Mouse (Mus musculus) ZHBTc4 (cell line): ENCODE data around the gene Bcr.
A peak's percentile ranks its signal among the peaks of the same experiment; 100 is the strongest.

Source experiments
- DNase-seq: peaks from one replicate; pipeline ENCODE4 v3.0.0-alpha.2; 2011; ENCODE audit warnings: low read depth, low spot score

Gene Bcr

GRCm38 (mm10) chr10:75129283-75129710, 68.9 kb downstream of the Bcr start:
- DNase-seq, result no peak

DNA sequence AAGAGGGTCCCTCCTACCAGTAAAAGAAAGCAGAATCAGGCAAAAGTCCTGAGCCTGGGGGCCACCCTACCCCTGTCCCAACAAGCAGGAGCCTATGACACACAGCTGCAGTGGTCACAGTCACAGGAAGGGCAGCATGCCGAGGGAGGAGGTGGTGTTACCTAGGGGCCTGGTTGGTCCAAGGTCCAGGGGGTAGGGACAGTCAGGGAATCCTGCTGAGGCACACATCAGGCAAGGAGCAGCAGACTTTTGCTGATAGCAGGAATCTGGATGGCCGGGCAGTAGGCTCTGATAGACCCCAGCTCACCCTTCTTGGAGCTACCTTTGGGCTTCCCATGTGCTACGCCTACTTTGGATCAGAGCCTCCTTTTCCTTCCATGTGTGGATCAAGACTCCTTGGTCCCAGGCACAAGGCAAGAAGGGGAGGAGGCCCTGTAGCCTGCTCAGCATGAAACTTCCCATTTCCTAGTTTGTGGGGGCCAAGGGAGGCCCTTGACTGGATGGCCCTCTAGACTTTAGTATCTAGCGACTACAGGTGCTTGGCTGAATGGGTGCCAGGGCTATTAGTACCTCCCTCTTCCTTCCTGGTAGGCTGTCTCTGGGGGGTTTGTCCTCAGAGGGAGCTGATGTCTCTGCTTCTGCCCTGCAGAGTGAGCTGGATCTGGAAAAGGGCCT, 70.1 kb downstream of the Bcr start:
- no peak for DNase-seq

- DNase-seq, result no peak
Observed at GRCm38 (mm10) chr10:75131625-75132024, 71.2 kb downstream of the Bcr start.

DNA sequence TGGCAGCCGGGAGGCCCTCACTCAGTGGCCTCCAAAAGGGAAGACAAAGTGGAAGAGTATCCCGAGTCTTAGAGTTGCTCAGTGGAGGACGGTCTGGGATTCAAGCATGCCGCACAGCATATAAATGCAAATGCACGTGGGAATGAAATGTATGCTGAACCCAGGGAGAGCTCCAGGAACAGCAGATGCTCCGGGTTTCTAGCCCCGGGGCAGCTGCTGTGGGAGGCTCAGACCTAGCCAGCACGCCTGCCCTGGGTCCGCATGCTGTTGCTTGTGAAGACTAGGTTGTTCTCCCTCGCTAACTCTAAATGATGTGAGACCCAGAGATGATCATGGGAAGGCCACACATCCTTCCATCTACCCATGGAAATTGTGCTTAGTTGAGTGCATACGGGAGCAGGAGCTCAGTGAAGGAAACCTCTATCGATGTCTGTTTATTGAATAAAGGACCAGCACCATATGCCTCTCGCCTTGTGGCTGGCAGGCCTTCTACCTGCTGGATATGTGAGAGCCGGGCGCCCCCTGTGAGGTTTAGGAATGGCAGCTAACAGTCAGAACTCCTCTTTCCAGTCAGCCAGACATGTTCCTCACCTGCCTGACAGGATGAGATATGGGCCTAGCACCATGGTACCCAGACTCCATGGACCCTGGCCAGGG, 74.6 kb downstream of the Bcr start:
- no peak for DNase-seq

GRCm38 (mm10) chr10:75135518-75136162, 75.2 kb downstream of the Bcr start:
- no peak for DNase-seq

DNA sequence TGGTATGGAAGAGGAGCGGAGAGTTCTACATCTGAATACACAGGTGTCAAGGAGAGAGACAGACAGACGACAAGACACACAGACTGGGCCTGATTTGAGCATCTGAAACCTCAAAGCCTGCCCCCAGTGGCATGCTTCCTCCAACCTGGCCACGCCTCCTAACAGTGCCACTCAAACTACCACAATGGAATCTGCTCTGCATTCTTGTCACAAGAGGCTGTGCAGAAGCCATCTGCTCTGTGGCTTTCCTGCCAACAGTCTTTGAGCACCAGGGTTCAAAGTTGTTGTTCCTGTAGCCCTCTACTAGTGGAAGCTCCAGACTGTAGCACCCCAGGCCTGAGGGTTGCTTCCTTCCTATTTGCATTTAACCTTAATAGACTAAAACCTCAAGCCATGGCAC, 76.8 kb downstream of the Bcr start:
- DNase-seq, result no peak

- DNase-seq, result peak; percentile 18
Observed at GRCm38 (mm10) chr10:75145221-75145620, 84.8 kb downstream of the Bcr start.

DNA sequence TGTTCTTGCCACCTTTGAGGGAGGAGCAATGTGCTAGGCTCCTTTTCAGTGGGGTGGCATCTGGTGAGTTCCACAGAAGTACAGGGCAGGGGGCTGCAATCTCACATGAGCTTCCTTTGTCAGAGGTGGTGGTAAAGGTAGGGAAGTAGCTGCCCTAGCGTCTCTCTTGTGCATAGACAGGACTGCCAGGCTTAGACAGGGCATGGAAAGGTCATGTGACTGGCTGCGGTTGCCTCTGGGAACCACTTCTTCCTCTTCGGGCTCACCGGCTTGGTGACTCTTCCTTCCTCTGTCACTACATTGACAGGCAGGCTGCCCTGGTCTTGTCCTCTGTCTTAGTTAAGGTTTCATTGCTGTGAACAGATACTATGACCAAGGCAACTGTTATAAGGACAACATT, 85.6 kb downstream of the Bcr start:
- DNase-seq, result no peak

DNA sequence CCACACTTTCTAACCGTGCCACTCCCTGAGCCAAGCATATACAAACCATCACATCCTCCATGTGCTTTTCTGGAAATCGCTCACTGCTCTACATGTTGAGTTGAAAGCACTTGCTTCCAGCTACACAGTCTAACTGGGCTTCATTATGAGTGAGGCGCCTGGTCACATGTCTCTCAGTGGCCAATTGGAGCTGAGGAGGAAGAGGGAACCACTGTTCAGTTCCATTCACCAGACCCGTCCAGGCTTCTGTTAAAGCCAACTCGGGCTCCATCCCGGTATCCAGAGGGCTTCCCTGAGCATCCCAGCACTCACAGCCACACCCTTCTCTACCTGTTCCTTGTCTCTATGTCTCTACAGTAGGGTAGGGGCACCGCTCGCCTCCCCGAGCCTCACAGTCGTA, 86.2 kb downstream of the Bcr start:
- no peak for DNase-seq

DNA sequence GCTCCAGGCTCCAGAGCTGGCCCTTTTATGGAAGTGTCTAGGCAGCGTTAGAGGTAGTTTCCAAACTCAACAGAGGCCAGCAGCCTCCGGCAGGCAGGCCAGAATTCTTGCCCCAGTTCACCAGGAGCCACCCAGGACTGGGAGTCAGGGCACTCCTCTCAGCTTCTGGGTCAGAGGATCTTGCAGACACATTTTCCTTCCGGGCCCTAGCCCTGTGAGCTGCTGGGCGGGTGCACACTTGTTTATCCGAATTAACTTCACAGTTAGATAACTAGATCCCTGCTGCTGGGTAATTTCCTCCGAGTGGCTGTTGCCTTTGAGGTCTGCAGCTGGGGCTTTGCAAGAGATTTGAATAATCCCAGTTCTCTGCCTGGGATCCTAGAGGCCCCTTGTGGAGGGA, 87.9 kb downstream of the Bcr start:
- DNase-seq, result no peak

GRCm38 (mm10) chr10:75150361-75150760, 90.0 kb downstream of the Bcr start:
- no peak for DNase-seq

DNA sequence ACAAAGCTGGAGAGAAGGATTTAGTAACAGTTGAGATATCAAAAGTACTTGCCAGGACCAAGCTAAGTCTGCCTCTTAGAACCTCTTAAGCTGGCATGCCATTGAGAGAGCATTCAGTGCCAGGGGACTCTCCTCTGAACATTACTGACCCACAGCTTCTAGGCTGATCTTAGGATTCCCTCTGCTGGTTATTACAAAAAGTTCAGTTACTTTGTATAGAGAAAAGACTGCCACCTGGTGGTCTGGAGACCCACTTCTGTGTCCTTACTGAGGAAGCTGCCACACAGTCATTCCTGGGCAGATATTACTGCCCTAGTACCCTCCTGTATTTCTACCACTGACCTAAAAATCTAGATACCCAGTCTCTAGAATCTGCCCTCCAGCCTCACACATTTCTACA, 90.9 kb downstream of the Bcr start:
- peak; percentile 77 for DNase-seq

DNA sequence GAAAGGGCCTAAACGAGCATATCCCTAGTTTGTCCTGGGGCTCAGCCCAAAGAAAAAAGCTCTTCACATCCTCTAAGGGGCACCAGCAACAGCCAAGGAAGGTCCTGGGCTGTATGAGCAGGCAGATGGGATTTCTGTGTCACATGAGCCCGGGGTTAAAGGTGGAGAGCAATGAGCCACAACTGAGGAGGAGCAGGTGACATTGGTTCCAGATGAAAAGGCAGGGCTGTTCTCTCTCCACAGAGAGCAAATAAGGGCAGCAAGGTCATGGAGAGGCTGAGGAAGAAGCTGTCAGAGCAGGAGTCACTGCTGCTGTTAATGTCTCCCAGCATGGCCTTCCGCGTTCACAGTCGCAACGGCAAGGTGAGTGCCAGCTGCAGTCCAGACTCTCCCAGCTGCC, 96.4 kb downstream of the Bcr start:
- DNase-seq, result no peak

- DNase-seq, result no peak
Observed at GRCm38 (mm10) chr10:75157713-75158112, 97.3 kb downstream of the Bcr start.

DNA sequence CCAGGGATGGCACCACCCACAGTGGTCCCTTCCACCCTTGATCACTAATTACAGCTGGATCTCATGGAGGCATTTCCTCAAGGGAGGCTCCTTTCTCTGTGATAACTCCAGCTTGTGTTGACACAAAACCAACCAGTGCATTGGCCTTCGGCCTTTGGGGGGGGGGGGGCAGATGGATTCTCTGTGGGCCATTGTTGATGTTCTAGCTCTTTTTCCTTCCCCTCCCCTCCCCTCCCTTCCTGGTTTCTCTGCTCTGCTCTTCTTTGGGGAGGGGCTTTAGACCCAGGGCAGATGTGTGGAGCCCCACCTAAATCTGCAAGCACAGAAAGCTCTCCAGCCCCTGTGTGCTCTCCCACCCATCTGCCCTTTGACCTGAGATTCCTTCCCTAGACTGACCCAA, 98.0 kb downstream of the Bcr start:
- DNase-seq, result no peak

DNA sequence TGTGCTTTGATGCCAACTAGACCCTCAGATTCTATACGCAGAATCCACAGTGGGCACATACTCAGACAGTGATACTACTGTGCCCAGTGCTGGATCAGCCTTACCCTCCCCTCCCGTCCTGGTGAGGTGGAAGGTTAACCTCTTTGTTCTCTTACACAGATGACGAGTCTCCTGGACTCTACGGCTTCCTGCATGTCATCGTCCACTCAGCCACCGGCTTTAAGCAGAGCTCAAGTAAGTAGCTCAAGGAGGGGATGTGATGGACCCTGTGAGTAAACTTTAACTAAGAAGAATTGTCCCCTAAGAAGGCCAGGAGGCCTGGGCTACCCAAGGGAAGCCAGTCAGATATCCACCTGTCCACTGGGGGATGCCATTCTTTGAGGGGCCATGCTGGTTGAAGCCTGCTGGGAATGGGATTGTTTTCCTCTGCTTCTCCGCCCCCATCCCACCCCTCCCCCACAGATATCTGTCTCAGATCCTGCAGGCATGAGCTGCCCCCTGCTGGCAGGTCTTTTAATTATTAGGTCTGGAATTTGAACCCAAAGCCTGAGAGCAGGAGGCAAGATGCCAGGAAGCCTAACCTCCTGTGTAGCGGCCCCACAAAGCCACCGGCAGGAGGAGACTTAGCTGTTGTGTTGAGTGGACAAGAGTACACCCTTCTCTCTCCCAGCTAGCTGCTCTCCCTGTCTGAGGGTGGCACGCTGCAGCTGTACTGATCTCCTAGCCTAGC, 99.9 kb downstream of the Bcr start:
- DNase-seq, result peak; percentile 65

- no peak for DNase-seq
Observed at GRCm38 (mm10) chr10:75165825-75166481, 105.6 kb downstream of the Bcr start.

- no peak for DNase-seq
Observed at GRCm38 (mm10) chr10:75166601-75167000, 106.2 kb downstream of the Bcr start.

DNA sequence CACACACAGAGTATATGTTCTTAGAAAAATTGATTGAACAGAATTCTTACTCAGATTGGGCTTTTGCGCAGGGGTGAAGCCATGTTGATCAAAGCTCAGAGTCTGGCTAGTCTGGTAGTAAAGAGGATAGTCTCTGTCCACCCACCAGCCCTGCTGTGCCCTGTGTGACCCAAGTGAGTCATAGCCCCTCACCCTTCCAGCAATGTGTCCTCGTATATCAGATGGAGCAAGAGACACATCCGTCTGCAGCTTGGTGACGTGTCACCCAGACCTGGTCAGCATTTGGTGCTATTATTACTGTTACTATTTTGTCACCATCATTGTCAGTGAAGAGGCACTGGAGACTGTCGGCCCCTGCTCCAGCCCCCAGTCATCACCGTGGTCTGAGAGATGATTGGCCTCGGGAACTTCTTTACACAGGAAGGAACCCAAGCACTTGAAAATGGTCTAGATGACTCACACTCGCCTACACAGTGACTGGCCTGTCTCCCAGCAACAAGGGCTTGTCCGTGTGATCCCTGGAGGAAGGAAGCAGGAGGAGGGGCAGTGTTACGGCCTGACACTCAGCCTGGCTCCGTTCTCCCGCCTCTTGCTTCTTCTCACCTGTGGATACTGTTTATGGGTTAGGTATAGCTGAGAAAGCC, 109.9 kb downstream of the Bcr start:
- no peak for DNase-seq

GRCm38 (mm10) chr10:75173056-75173455, 112.7 kb downstream of the Bcr start:
- no peak for DNase-seq

GRCm38 (mm10) chr10:75173712-75174111, 113.3 kb downstream of the Bcr start:
- DNase-seq, result peak; percentile 39
